Mouse (Mus musculus): ENCODE measurements around the gene Lrrc55.

DNA sequence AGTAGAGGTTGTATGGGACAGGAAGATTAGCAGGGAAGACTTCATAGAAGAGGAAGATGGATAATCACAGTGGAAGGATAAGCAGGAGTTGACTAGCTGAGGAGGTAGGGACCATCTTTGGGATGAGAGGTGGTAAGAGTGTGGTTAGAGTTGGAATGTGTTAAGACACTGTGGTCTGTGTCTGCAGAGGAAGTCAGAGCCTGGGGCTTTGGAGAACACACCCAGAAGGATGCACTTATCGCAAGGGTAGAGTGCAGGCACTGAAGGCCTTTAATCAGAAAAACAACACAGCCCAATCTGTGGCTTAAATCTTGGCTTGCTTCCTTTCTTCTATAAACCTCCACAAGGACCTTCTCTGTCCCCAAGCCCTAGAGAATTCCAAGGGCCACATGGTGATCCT lies 28.7 kb downstream of the Lrrc55 start:
- TF ChIP-seq CTCF (IDR thresholded peaks at IDR 0.05; ENCODE audit: control insufficient read depth, insufficient read depth, insufficient replicate concordance, low read depth, low read length) (no peak), POLR2A (IDR thresholded peaks at IDR 0.05; ENCODE audit: control insufficient read depth, low read depth, low read length) (no peak)
